Mouse (Mus musculus): ENCODE results near the gene Syf2. TPM values are rescaled to one million over a fixed set of nuclear protein-coding genes. Genes with fewer than 3 reads are reported as not detected.

Gene Syf2
- polyA plus RNA-seq, 1 experiment from 2014 or later, result 59.6 TPM

- under 1% methylated on average over 64 of the region's 64 CpGs for WGBS
- Histone ChIP-seq H3K9ac (peak within 1 kb of the TSS; percentile 91), H3K4me2 (peak within 1 kb of the TSS; percentile 75), H3K9me3 (ENCODE audit: low read depth, low read length) (no peaks in the 10 kb centered on the region), H3K4me1 (ENCODE audit: insufficient read depth) (peaks cover 10% of the 10 kb centered on the region), H3K36me3 (ENCODE audit: insufficient read depth) (peaks cover 40% of the 10 kb centered on the region), H3K27ac (ENCODE audit: low read depth) (peak within 1 kb of the TSS; percentile 91), H3K4me3 (ENCODE audit: low read depth, low read length) (peak within 1 kb of the TSS; percentile 99), H3K27me3 (ENCODE audit: insufficient read depth, low read length) (no peaks in the 10 kb centered on the region)
- ATAC-seq (ENCODE audit: insufficient read depth) (peak; percentile 93), DNase-seq (peak; percentile 100)
- TF ChIP-seq CTCF (IDR thresholded peaks at IDR 0.05; ENCODE audit: low read depth), result no peak
These were observed 7.3 kb upstream of the Syf2 start, which contains the start of gene Rsrp1 for GRCm38 (mm10) chr4:134923258-134924018. Gene Rsrp1, plus strand, starts transcription at chr4:134923592.

GRCm38 (mm10) chr4:134924019-134924741, 6.5 kb upstream of the Syf2 start:
- under 1% methylated on average over 75 of the region's 75 CpGs for WGBS
- no peaks in the 10 kb centered on the region for H3K9me3 ChIP-seq (ENCODE audit: low read depth, low read length)
- H3K4me3 ChIP-seq (ENCODE audit: low read depth, low read length), result peak overlapping the region; percentile 99
- peak; percentile 75 for DNase-seq
- ATAC-seq (ENCODE audit: insufficient read depth), result peak; percentile 51
- peaks cover 42% of the 10 kb centered on the region for H3K36me3 ChIP-seq (ENCODE audit: insufficient read depth)
- peak; percentile 27 for TF ChIP-seq CTCF (IDR thresholded peaks at IDR 0.05; ENCODE audit: low read depth)
- peak overlapping the region; percentile 91 for H3K9ac ChIP-seq
- H3K4me1 ChIP-seq (ENCODE audit: insufficient read depth), result peaks cover 10% of the 10 kb centered on the region
- H3K4me2 ChIP-seq, result peak overlapping the region; percentile 75
- H3K27me3 ChIP-seq (ENCODE audit: insufficient read depth, low read length), result no peaks in the 10 kb centered on the region
- H3K27ac ChIP-seq (ENCODE audit: low read depth), result peak overlapping the region; percentile 84

GRCm38 (mm10) chr4:134925206-134925605, 5.5 kb upstream of the Syf2 start:
- Histone ChIP-seq H3K9ac (peak overlapping the region; percentile 41), H3K4me2 (peak overlapping the region; percentile 75), H3K27ac (ENCODE audit: low read depth) (no peak overlapping the region), H3K9me3 (ENCODE audit: low read depth, low read length) (no peaks in the 10 kb centered on the region), H3K36me3 (ENCODE audit: insufficient read depth) (peaks cover 42% of the 10 kb centered on the region), H3K27me3 (ENCODE audit: insufficient read depth, low read length) (no peaks in the 10 kb centered on the region), H3K4me3 (ENCODE audit: low read depth, low read length) (peak overlapping the region; percentile 99), H3K4me1 (ENCODE audit: insufficient read depth) (peaks cover 10% of the 10 kb centered on the region)
- ATAC-seq (ENCODE audit: insufficient read depth), result no peak
- WGBS, result 66% methylated on average over 8 of the region's 8 CpGs
- DNase-seq, result no peak
- TF ChIP-seq CTCF (IDR thresholded peaks at IDR 0.05; ENCODE audit: low read depth), result no peak

- TF ChIP-seq CTCF (IDR thresholded peaks at IDR 0.05; ENCODE audit: low read depth), result no peak
- no peak overlapping the region for H3K4me2 ChIP-seq
- H3K4me1 ChIP-seq (ENCODE audit: insufficient read depth), result peaks cover 10% of the 10 kb centered on the region
- WGBS, result 65% methylated on average over 5 of the region's 5 CpGs
- H3K9me3 ChIP-seq (ENCODE audit: low read depth, low read length), result no peaks in the 10 kb centered on the region
- no peak overlapping the region for H3K27ac ChIP-seq (ENCODE audit: low read depth)
- no peaks in the 10 kb centered on the region for H3K27me3 ChIP-seq (ENCODE audit: insufficient read depth, low read length)
- no peak overlapping the region for H3K9ac ChIP-seq
- peaks cover 49% of the 10 kb centered on the region for H3K36me3 ChIP-seq (ENCODE audit: insufficient read depth)
- DNase-seq (no peak), ATAC-seq (ENCODE audit: insufficient read depth) (no peak)
- no peak overlapping the region for H3K4me3 ChIP-seq (ENCODE audit: low read depth, low read length)
These were observed 2.8 kb upstream of the Syf2 start for GRCm38 (mm10) chr4:134927815-134928463.

GRCm38 (mm10) chr4:134928464-134928836, 2.2 kb upstream of the Syf2 start:
- Histone ChIP-seq H3K9me3 (ENCODE audit: low read depth, low read length) (no peaks in the 10 kb centered on the region), H3K36me3 (ENCODE audit: insufficient read depth) (peaks cover 53% of the 10 kb centered on the region), H3K27me3 (ENCODE audit: insufficient read depth, low read length) (no peaks in the 10 kb centered on the region), H3K4me3 (ENCODE audit: low read depth, low read length) (no peak overlapping the region), H3K4me2 (no peak overlapping the region), H3K9ac (no peak overlapping the region), H3K4me1 (ENCODE audit: insufficient read depth) (peaks cover 10% of the 10 kb centered on the region), H3K27ac (ENCODE audit: low read depth) (no peak overlapping the region)
- WGBS, result 73% methylated on average over 1 of the region's 1 CpGs
- no peak for DNase-seq
- TF ChIP-seq CTCF (IDR thresholded peaks at IDR 0.05; ENCODE audit: low read depth), result no peak
- ATAC-seq (ENCODE audit: insufficient read depth), result no peak

GRCm38 (mm10) chr4:134929536-134929935, 1.2 kb upstream of the Syf2 start:
- H3K4me2 ChIP-seq, result no peak overlapping the region
- no peak overlapping the region for H3K9ac ChIP-seq
- no peak overlapping the region for H3K27ac ChIP-seq (ENCODE audit: low read depth)
- H3K4me1 ChIP-seq (ENCODE audit: insufficient read depth), result peaks cover 10% of the 10 kb centered on the region
- no peak for ATAC-seq (ENCODE audit: insufficient read depth)
- peaks cover 61% of the 10 kb centered on the region for H3K36me3 ChIP-seq (ENCODE audit: insufficient read depth)
- 79% methylated on average over 4 of the region's 4 CpGs for WGBS
- no peak for TF ChIP-seq CTCF (IDR thresholded peaks at IDR 0.05; ENCODE audit: low read depth)
- H3K9me3 ChIP-seq (ENCODE audit: low read depth, low read length), result no peaks in the 10 kb centered on the region
- H3K4me3 ChIP-seq (ENCODE audit: low read depth, low read length), result no peak overlapping the region
- H3K27me3 ChIP-seq (ENCODE audit: insufficient read depth, low read length), result no peaks in the 10 kb centered on the region
- no peak for DNase-seq

- Histone ChIP-seq H3K4me3 (ENCODE audit: low read depth, low read length) (peak overlapping the region; percentile 97), H3K9ac (no peak overlapping the region), H3K4me1 (ENCODE audit: insufficient read depth) (peaks cover 8% of the 10 kb centered on the region), H3K27ac (ENCODE audit: low read depth) (no peak overlapping the region), H3K36me3 (ENCODE audit: insufficient read depth) (peaks cover 63% of the 10 kb centered on the region), H3K9me3 (ENCODE audit: low read depth, low read length) (no peaks in the 10 kb centered on the region), H3K27me3 (ENCODE audit: insufficient read depth, low read length) (no peaks in the 10 kb centered on the region), H3K4me2 (peak overlapping the region; percentile 88)
- DNase-seq, result no peak
- ATAC-seq (ENCODE audit: insufficient read depth), result peak; percentile 21; the same call in 1 of the 2 replicates
- no peak for TF ChIP-seq CTCF (IDR thresholded peaks at IDR 0.05; ENCODE audit: low read depth)
- 27% methylated on average over 9 of the region's 9 CpGs for WGBS
These were observed 508 bp upstream of the Syf2 start for GRCm38 (mm10) chr4:134930190-134930589.
